Mouse (Mus musculus) heart, adult 2 months (tissue): ENCODE results near the gene Hs3st2. TPM values are rescaled to one million over a fixed set of nuclear protein-coding genes. Genes with fewer than 3 reads are reported as not detected.

Experiments
- DNase-seq, 2 experiments: peaks; one replicate each; pipeline ENCODE4 v3.0.0; 2021
- H3K27ac ChIP-seq: fragments of 200-600 bp; 2 replicates; pipeline ENCODE4 v1.8.1; 2022
- H3K27me3 ChIP-seq: fragments of 200-500 bp; 2 replicates; pipeline ENCODE4 v1.6.1; 2012; ENCODE audit warnings: mild to moderate bottlenecking, low read length, inconsistent platforms, mixed read lengths; ENCODE audit not compliant: control insufficient read depth, insufficient read depth
- H3K36me3 ChIP-seq: fragments of 200-500 bp; 2 replicates; pipeline ENCODE4 v1.6.1; 2012; ENCODE audit warnings: low read length, inconsistent platforms; ENCODE audit not compliant: control insufficient read depth, insufficient read depth
- H3K4me1 ChIP-seq: fragments of 200-500 bp; 2 replicates; pipeline ENCODE4 v1.6.1; 2011; ENCODE audit warnings: low read length; ENCODE audit not compliant: control insufficient read depth, insufficient read depth
- H3K4me3 ChIP-seq: fragments of 200-600 bp; 2 replicates; pipeline ENCODE4 v1.8.1; 2022
- H3K79me2 ChIP-seq: fragments of 200-500 bp; replicated peaks from 2 replicates; pipeline ENCODE4 v1.6.1; 2012; ENCODE audit warnings: mild to moderate bottlenecking, inconsistent platforms, low read length, moderate library complexity, mixed read lengths; ENCODE audit not compliant: control insufficient read depth, insufficient read depth
- H3K9ac ChIP-seq: fragments of 200-500 bp; 2 replicates; pipeline ENCODE4 v1.6.1; 2012; ENCODE audit warnings: low read depth, mild to moderate bottlenecking, control low read depth, inconsistent platforms, low read length, mixed read lengths
- CTCF ChIP-seq: fragments of 200-600 bp; IDR thresholded peaks from 2 replicates; pipeline ENCODE4 v1.8.1; 2022; ENCODE audit warnings: antibody characterized with exemption, mild to moderate bottlenecking, moderate library complexity
- EP300 ChIP-seq: fragments of 200-500 bp; IDR thresholded peaks from 2 replicates; pipeline ENCODE4 v1.6.1; 2011; ENCODE audit warnings: low read depth, low read length, control low read depth; ENCODE audit not compliant: insufficient read depth
- POLR2A ChIP-seq: fragments of 200-500 bp; IDR thresholded peaks from 2 replicates; pipeline ENCODE4 v1.6.1; 2011; ENCODE audit warnings: mild to moderate bottlenecking, low read depth, low read length, control low read depth; ENCODE audit not compliant: insufficient read depth
- WGBS: fragments of 180-500 bp; shearing (Covaris S2); methylation state at CpG from one replicate; pipeline ENCODE4 v1.1.7; 2018; 5-methylcytosine and 5-hydroxymethylcytosine counted together
- intact Hi-C: fragments of 180-260 bp; cut with DNase I; formaldehyde crosslinking; loops from one replicate; pipeline ENCODE4 v1.15.1; 2025
- polyA plus RNA-seq: library from polyadenylated mRNA; depleted of rRNA; stranded (reverse); fragments of >200 nt; gene quantifications from 2 replicates; pipeline ENCODE4 v1.2.3, GENCODE M21; 2012
- total RNA-seq, 2 experiments: library from RNA; stranded (reverse); gene quantifications; 2 replicates each; pipeline ENCODE4 v1.2.3; 2021

The Hs3st2 gene
- total and polyA plus RNA-seq, 3 experiments = not detected

DNA sequence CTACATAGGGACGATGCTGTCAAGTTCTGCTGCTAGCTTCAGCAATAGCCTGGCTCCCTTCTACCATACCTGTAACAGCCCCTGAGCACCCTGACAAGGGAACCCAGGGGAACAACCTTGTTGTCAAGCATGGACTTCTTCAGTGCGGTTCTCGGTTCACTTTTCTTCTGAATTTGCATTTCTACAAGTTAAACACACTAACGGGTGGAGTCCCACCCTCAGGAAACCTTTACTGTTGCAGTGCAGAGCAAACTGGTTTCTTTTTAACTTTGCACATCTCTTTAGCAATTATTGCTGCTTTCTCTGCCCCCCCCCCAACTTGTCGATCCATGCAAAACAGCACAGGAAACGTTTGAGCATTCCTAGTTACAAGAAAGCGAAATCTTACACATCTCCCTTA lies 19.7 kb upstream of the Hs3st2 start:
- Histone ChIP-seq H3K36me3 (no peaks in the 10 kb centered on the region), H3K4me3 (no peak overlapping the region), H3K27ac (no peak overlapping the region), H3K79me2 (no peaks in the 10 kb centered on the region), H3K4me1 (no peaks in the 10 kb centered on the region), H3K27me3 (no peaks in the 10 kb centered on the region), H3K9ac (no peak overlapping the region)
- intact Hi-C loops = no loop called here
- no peak for TF ChIP-seq CTCF
- no peak for TF ChIP-seq EP300
- no peak for TF ChIP-seq POLR2A
- WGBS = 71% methylated on average over 7 of the region's 7 CpGs
- no peak for DNase-seq

GRCm38 (mm10) chr7:121375456-121375855 lies 16.2 kb upstream of the Hs3st2 start:
- DNase-seq = no peak
- Histone ChIP-seq H3K4me3 (no peak overlapping the region), H3K36me3 (no peaks in the 10 kb centered on the region), H3K79me2 (no peaks in the 10 kb centered on the region), H3K4me1 (no peaks in the 10 kb centered on the region), H3K27ac (no peak overlapping the region), H3K27me3 (no peaks in the 10 kb centered on the region), H3K9ac (no peak overlapping the region)
- intact Hi-C loops = no loop called here
- WGBS = 45% methylated on average over 6 of the region's 6 CpGs
- no peak for TF ChIP-seq CTCF
- TF ChIP-seq EP300 = no peak
- no peak for TF ChIP-seq POLR2A

DNA sequence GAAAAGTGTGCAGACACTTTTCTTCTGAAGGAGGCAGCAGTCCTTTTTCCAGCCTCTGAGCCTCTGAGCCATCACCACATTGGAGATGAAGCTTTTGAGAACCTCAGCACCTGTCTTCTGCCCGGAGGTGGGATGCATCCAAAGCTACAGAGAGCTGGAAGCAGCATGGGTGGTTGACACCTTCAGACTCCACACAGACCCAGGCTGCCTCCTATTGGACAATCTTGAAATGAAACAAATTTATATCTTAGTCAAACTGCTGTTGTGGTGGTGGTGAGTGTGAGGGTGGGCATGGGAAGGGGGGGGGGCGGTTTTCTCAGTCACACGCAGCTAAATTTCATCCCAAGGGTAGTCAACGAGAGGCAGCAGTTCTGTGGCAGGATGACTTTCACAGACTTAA lies 12.7 kb upstream of the Hs3st2 start:
- no peak for DNase-seq
- no peak overlapping the region for H3K9ac ChIP-seq

DNA sequence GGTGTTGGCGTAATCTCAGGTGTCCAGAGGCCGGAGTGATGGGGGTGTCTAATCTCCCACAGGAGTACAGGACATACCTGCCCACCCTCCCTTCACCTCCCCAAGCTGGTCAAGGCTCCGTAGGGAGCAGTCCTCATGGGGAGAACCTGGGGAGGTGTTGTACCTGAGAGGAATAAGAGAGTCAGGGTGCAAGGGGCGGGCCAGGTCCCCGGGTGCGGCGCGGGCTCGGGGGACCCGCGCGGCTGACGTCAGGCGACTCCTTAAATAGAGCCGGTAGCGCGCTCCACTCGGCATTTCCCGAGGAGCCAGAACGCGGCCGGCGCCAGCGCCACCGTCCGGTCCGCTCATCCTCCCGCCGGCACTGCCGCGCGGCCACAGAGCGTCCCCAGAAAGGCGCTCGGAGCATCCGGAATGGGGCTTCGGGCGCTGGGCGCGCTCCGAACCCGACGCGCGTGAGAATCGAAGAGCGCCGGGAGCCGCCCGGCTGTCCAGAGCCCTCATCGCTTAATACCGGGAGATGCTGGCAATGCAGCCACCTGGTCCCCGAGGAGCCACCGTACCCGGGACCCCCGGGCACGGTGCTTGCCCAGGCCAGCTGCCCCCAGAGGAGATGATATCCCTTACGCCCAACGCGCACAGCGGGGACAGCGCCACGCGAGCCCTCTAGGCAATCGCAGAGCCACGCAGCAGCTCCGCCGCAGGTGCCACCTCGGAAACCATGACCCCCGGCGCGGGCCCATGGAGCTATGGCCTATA lies 503 bp downstream of the Hs3st2 start:
- Histone ChIP-seq H3K27me3 (peaks cover 6% of the 10 kb centered on the region), H3K9ac (no peak overlapping the region), H3K4me1 (no peaks in the 10 kb centered on the region), H3K79me2 (no peaks in the 10 kb centered on the region), H3K4me3 (no peak overlapping the region), H3K27ac (no peak overlapping the region), H3K36me3 (no peaks in the 10 kb centered on the region)
- WGBS = 2% methylated on average over 72 of the region's 72 CpGs
- no peak for TF ChIP-seq CTCF
- TF ChIP-seq POLR2A = no peak
- intact Hi-C loops = no loop called here
- DNase-seq = no peak

More for the DNA sequence above, 12.7 kb upstream of the Hs3st2 start:
- Histone ChIP-seq H3K27ac (no peak overlapping the region), H3K4me1 (no peaks in the 10 kb centered on the region), H3K4me3 (no peak overlapping the region), H3K36me3 (no peaks in the 10 kb centered on the region), H3K27me3 (no peaks in the 10 kb centered on the region), H3K79me2 (no peaks in the 10 kb centered on the region)
- 46% methylated on average over 4 of the region's 4 CpGs for WGBS
- intact Hi-C loops = no loop called here
- TF ChIP-seq EP300 (no peak), POLR2A (no peak), CTCF (no peak)

DNA sequence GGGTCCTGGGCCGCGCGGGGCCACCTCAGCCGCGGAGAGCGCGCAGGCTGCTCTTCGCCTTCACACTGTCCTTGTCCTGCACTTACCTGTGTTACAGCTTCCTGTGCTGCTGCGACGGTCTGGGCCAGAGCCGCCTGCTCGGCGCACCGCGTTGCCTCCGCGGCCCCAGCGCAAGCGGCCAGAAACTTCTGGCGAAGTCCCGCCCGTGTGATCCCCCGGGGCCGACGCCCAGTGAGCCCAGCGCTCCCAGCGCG lies 1.0 kb downstream of the Hs3st2 start:
- H3K4me3 ChIP-seq = no peak overlapping the region
- no peaks in the 10 kb centered on the region for H3K36me3 ChIP-seq
- H3K9ac ChIP-seq = no peak overlapping the region
- no peak overlapping the region for H3K27ac ChIP-seq
- 3% methylated on average over 28 of the region's 28 CpGs for WGBS
- H3K4me1 ChIP-seq = no peaks in the 10 kb centered on the region
- TF ChIP-seq CTCF (no peak), POLR2A (no peak), EP300 (no peak)
- intact Hi-C loops = no loop called here
- no peak for DNase-seq
- H3K79me2 ChIP-seq = no peaks in the 10 kb centered on the region
- H3K27me3 ChIP-seq = peaks cover 6% of the 10 kb centered on the region

- TF ChIP-seq POLR2A (no peak), EP300 (no peak), CTCF (no peak)
- Histone ChIP-seq H3K4me1 (no peaks in the 10 kb centered on the region), H3K27me3 (peaks cover 6% of the 10 kb centered on the region), H3K36me3 (no peaks in the 10 kb centered on the region), H3K79me2 (no peaks in the 10 kb centered on the region), H3K27ac (no peak overlapping the region), H3K4me3 (no peak overlapping the region), H3K9ac (no peak overlapping the region)
- DNase-seq = no peak
- 72% methylated on average over 1 of the region's 1 CpGs for WGBS
- intact Hi-C loops = no loop called here
Observed at GRCm38 (mm10) chr7:121393884-121394283, 2.2 kb downstream of the Hs3st2 start.
